Mouse (Mus musculus): ENCODE measurements around the gene Fam78a. TPM values are rescaled to one million over a fixed set of nuclear protein-coding genes. Genes with fewer than 3 reads are reported as not detected.

Gene Fam78a
- polyA plus RNA-seq, 1 experiment from 2014 or later: 2.5 TPM

DNA sequence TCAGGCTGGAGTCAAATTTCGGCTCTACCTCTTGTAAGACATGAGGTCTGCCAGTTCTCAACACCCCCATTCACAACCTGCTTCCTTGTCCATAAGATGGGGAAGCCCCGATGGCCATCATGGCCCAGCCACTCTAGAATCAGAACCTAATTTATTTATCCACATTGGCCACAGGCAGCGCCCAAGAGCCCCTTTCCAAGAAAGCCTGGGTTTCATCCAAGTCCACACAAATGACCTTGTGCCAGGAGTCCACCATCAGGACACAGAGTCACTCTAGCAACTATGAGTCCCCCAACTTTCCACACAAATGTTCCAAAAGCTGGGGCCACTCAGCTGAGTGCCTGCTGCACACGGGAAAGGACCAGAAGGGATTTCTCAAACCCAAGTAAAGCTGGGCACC lies 18.7 kb downstream of the Fam78a start:
- no peak for ATAC-seq
- H3K4me3 ChIP-seq (ENCODE audit: low read depth, low read length): no peak overlapping the region
- no peak for DNase-seq (ENCODE audit: low spot score)
- H3K4me1 ChIP-seq (ENCODE audit: insufficient read depth, low read depth, low read length): no peaks in the 10 kb centered on the region
- no peaks in the 10 kb centered on the region for H3K36me3 ChIP-seq (ENCODE audit: insufficient read depth, low read length)
- no peak overlapping the region for H3K4me2 ChIP-seq (replicated peaks; ENCODE audit: low read depth, low read length)
- H3K9ac ChIP-seq (replicated peaks; ENCODE audit: low read depth): no peak overlapping the region
- 78% methylated on average over 4 of the region's 4 CpGs for WGBS
- TF ChIP-seq EP300 (IDR thresholded peaks at IDR 0.05): no peak
- TF ChIP-seq CTCF (IDR thresholded peaks at IDR 0.05): peak; percentile 29
- no peaks in the 10 kb centered on the region for H3K9me3 ChIP-seq (ENCODE audit: low read length)
- no peaks in the 10 kb centered on the region for H3K27me3 ChIP-seq (replicated peaks; ENCODE audit: insufficient read depth, low read length)
- H3K27ac ChIP-seq (ENCODE audit: low read length): no peak overlapping the region

DNA sequence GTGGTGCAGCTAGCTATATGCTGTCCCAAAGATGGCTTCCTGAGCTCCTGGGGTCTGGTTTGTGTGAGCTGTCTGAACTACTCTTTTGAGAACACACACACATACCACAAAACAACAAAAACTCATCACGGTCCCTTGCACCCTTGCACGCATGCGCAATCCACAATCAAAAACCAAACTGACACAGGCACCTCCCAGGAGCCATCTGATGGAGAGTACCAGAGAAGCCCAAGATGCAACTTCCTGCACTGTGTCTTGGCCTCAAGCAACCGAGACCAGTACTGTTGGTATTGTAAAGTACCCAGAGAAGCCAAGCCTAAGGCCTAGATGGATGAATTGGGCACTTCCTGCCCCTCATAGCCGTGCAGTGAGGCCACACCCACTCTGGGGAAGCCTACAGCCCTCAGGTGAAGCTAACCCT lies 19.3 kb downstream of the Fam78a start:
- Histone ChIP-seq H3K27me3 (replicated peaks; ENCODE audit: insufficient read depth, low read length) (no peaks in the 10 kb centered on the region), H3K4me1 (ENCODE audit: insufficient read depth, low read depth, low read length) (no peaks in the 10 kb centered on the region), H3K9me3 (ENCODE audit: low read length) (no peaks in the 10 kb centered on the region), H3K4me2 (replicated peaks; ENCODE audit: low read depth, low read length) (no peak overlapping the region), H3K4me3 (ENCODE audit: low read depth, low read length) (no peak overlapping the region), H3K27ac (ENCODE audit: low read length) (no peak overlapping the region), H3K9ac (replicated peaks; ENCODE audit: low read depth) (no peak overlapping the region), H3K36me3 (ENCODE audit: insufficient read depth, low read length) (no peaks in the 10 kb centered on the region)
- 66% methylated on average over 5 of the region's 5 CpGs for WGBS
- TF ChIP-seq CTCF (IDR thresholded peaks at IDR 0.05): no peak
- no peak for TF ChIP-seq EP300 (IDR thresholded peaks at IDR 0.05)
- no peak for DNase-seq (ENCODE audit: low spot score)
- no peak for ATAC-seq

- no peak overlapping the region for H3K9ac ChIP-seq (replicated peaks; ENCODE audit: low read depth)
- no peak overlapping the region for H3K4me3 ChIP-seq (ENCODE audit: low read depth, low read length)
- 51% methylated on average over 13 of the region's 13 CpGs for WGBS
- H3K9me3 ChIP-seq (ENCODE audit: low read length): no peaks in the 10 kb centered on the region
- no peak overlapping the region for H3K27ac ChIP-seq (ENCODE audit: low read length)
- TF ChIP-seq EP300 (IDR thresholded peaks at IDR 0.05) (no peak), CTCF (IDR thresholded peaks at IDR 0.05) (no peak)
- H3K27me3 ChIP-seq (replicated peaks; ENCODE audit: insufficient read depth, low read length): no peaks in the 10 kb centered on the region
- no peaks in the 10 kb centered on the region for H3K36me3 ChIP-seq (ENCODE audit: insufficient read depth, low read length)
- no peak for ATAC-seq
- H3K4me1 ChIP-seq (ENCODE audit: insufficient read depth, low read depth, low read length): no peaks in the 10 kb centered on the region
- no peak for DNase-seq (ENCODE audit: low spot score)
- no peak overlapping the region for H3K4me2 ChIP-seq (replicated peaks; ENCODE audit: low read depth, low read length)
These were observed 19.7 kb downstream of the Fam78a start for GRCm38 (mm10) chr2:32064913-32065312.

DNA sequence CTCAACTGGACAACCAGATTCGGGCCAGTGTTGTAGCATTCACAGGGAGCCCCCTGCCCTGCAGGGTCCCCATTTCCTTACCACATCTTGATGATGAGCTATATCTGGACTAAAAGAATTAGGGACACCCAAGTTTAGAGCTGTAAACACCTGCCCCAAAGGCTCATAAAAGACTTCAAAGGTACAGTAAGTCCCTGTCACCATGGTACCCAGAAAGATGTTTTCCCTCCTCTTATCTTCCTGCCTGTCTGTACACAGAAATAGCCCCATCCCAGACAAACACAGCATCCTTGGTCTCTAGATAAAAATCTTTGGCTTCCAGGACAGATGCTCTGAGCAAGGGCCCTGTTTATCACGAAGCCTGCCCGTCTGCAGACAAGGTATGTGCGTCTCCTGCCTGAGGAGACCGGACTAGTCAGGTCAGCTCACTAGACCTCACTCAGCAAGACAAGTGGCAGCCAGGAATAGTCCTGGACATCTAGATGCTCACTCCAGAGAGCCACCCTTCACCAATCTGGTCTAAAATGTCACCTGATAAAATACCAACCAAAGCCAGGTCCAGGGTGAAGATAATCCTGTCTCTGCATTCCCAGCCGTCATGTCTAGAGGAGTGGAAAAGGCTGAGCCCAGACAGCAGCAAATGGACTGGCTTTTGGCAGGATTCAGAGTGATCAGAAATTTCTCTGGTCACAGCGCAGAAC lies 21.1 kb downstream of the Fam78a start:
- H3K9ac ChIP-seq (replicated peaks; ENCODE audit: low read depth): no peak overlapping the region
- H3K4me2 ChIP-seq (replicated peaks; ENCODE audit: low read depth, low read length): no peak overlapping the region
- no peak for ATAC-seq
- H3K27me3 ChIP-seq (replicated peaks; ENCODE audit: insufficient read depth, low read length): no peaks in the 10 kb centered on the region
- H3K4me1 ChIP-seq (ENCODE audit: insufficient read depth, low read depth, low read length): no peaks in the 10 kb centered on the region
- H3K36me3 ChIP-seq (ENCODE audit: insufficient read depth, low read length): no peaks in the 10 kb centered on the region
- 65% methylated on average over 7 of the region's 7 CpGs for WGBS
- TF ChIP-seq EP300 (IDR thresholded peaks at IDR 0.05): no peak
- TF ChIP-seq CTCF (IDR thresholded peaks at IDR 0.05): no peak
- H3K4me3 ChIP-seq (ENCODE audit: low read depth, low read length): no peak overlapping the region
- H3K27ac ChIP-seq (ENCODE audit: low read length): no peak overlapping the region
- DNase-seq (ENCODE audit: low spot score): no peak
- no peaks in the 10 kb centered on the region for H3K9me3 ChIP-seq (ENCODE audit: low read length)

- H3K4me1 ChIP-seq (ENCODE audit: insufficient read depth, low read depth, low read length): no peaks in the 10 kb centered on the region
- H3K4me2 ChIP-seq (replicated peaks; ENCODE audit: low read depth, low read length): no peak overlapping the region
- no peak for TF ChIP-seq EP300 (IDR thresholded peaks at IDR 0.05)
- no peak for TF ChIP-seq CTCF (IDR thresholded peaks at IDR 0.05)
- H3K9ac ChIP-seq (replicated peaks; ENCODE audit: low read depth): no peak overlapping the region
- 79% methylated on average over 15 of the region's 15 CpGs for WGBS
- ATAC-seq (no peak), DNase-seq (ENCODE audit: low spot score) (no peak)
- no peaks in the 10 kb centered on the region for H3K9me3 ChIP-seq (ENCODE audit: low read length)
- no peaks in the 10 kb centered on the region for H3K36me3 ChIP-seq (ENCODE audit: insufficient read depth, low read length)
- no peak overlapping the region for H3K4me3 ChIP-seq (ENCODE audit: low read depth, low read length)
- no peak overlapping the region for H3K27ac ChIP-seq (ENCODE audit: low read length)
- H3K27me3 ChIP-seq (replicated peaks; ENCODE audit: insufficient read depth, low read length): no peaks in the 10 kb centered on the region
These were observed 21.8 kb downstream of the Fam78a start for GRCm38 (mm10) chr2:32062626-32063410.

GRCm38 (mm10) chr2:32061722-32062505 lies 22.7 kb downstream of the Fam78a start:
- H3K4me1 ChIP-seq (ENCODE audit: insufficient read depth, low read depth, low read length): no peaks in the 10 kb centered on the region
- no peak overlapping the region for H3K4me2 ChIP-seq (replicated peaks; ENCODE audit: low read depth, low read length)
- 42% methylated on average over 12 of the region's 12 CpGs for WGBS
- no peaks in the 10 kb centered on the region for H3K9me3 ChIP-seq (ENCODE audit: low read length)
- H3K4me3 ChIP-seq (ENCODE audit: low read depth, low read length): no peak overlapping the region
- H3K36me3 ChIP-seq (ENCODE audit: insufficient read depth, low read length): no peaks in the 10 kb centered on the region
- ATAC-seq (no peak), DNase-seq (ENCODE audit: low spot score) (no peak)
- H3K27ac ChIP-seq (ENCODE audit: low read length): no peak overlapping the region
- H3K9ac ChIP-seq (replicated peaks; ENCODE audit: low read depth): no peak overlapping the region
- H3K27me3 ChIP-seq (replicated peaks; ENCODE audit: insufficient read depth, low read length): no peaks in the 10 kb centered on the region
- TF ChIP-seq EP300 (IDR thresholded peaks at IDR 0.05): no peak
- no peak for TF ChIP-seq CTCF (IDR thresholded peaks at IDR 0.05)

Measured in lung, postnatal 0 days (tissue).